Mouse (Mus musculus) olfactory bulb, adult 2 months (tissue): ENCODE data around the gene Slc35g2.

Source experiments
- CTCF ChIP-seq: fragments of 200-500 bp; IDR thresholded peaks from 2 replicates; pipeline ENCODE4 v1.5.1; 2012; ENCODE audit warnings: low read depth, mild to moderate bottlenecking, low read length, moderate library complexity; ENCODE audit not compliant: insufficient read depth
- POLR2A ChIP-seq: fragments of 200-500 bp; IDR thresholded peaks from 2 replicates; pipeline ENCODE4 v1.6.1; 2012; ENCODE audit warnings: mild to moderate bottlenecking, low read depth, low read length, moderate library complexity; ENCODE audit not compliant: insufficient read depth

GRCm38 (mm10) chr9:100531296-100531695 is 39.6 kb downstream of the Slc35g2 start:
- no peak for TF ChIP-seq CTCF
- TF ChIP-seq POLR2A, result no peak
